Mouse (Mus musculus) neutrophil, adult 65 days (primary cell): Measurements from ENCODE around the gene Maml1. TPM values are rescaled to one million over a fixed set of nuclear protein-coding genes. Genes with fewer than 3 reads are reported as not detected.

Source experiments
- total RNA-seq: library from RNA; stranded (reverse); gene quantifications from 2 replicates; pipeline ENCODE4 v1.2.4, GENCODE M21; 2023

Maml1 gene
- 47.0 TPM in 2 replicates for total RNA-seq

GRCm38 (mm10) chr11:50292190-50292855 lies at the start of gene Maml1:
Maml1 (minus strand) TSS chr11:50292311.

GRCm38 (mm10) chr11:50325496-50326301 lies 33.6 kb upstream of the Maml1 start, which contains the start of gene Canx:
Canx (minus strand) TSS chr11:50325673.

GRCm38 (mm10) chr11:50238324-50238723 lies 53.8 kb downstream of the Maml1 start, which contains the start of gene Ltc4s:
Ltc4s (minus strand) TSS chr11:50238616.

GRCm38 (mm10) chr11:50210505-50211151 lies 81.5 kb downstream of the Maml1 start, which contains the start of the genes Sqstm1 and Mgat4b:
Sqstm1 (minus strand) TSS chr11:50210827.
Mgat4b (plus strand) TSS chr11:50210890.

Other genes starting within 250 kb of the Maml1 start
- gene Tbc1d9b, start 160.9 kb downstream of the Maml1 start, total RNA-seq: 53.7 and 70.4 TPM in 2 replicates
- 1.6 and 3.4 TPM in 2 replicates for gene Mrnip, start 117.9 kb downstream of the Maml1 start, total RNA-seq
- 534 and 554 TPM in 2 replicates for gene Sqstm1, start 81.5 kb downstream of the Maml1 start, total RNA-seq
- gene Mgat4b, start 81.4 kb downstream of the Maml1 start, total RNA-seq: 15.5 and 18.6 TPM in 2 replicates
- gene Ltc4s, start 53.7 kb downstream of the Maml1 start, total RNA-seq: not detected in 2 replicates
- gene Canx, start 33.4 kb upstream of the Maml1 start, total RNA-seq: 129 and 163 TPM in 2 replicates
- not detected in 2 replicates for gene Cby3, start 62.2 kb upstream of the Maml1 start, total RNA-seq
- 524 and 723 TPM in 2 replicates for gene Hnrnph1, start 84.7 kb upstream of the Maml1 start, total RNA-seq
- 23.4 and 31.6 TPM in 2 replicates for gene Rufy1, start 138.8 kb upstream of the Maml1 start, total RNA-seq